Mouse (Mus musculus) stomach, postnatal 0 days (tissue): ENCODE data around the gene Tmprss11a.

Experiments used
- CTCF ChIP-seq: IDR thresholded peaks from 2 replicates; pipeline ENCODE4 v1.5.1; 2016; ENCODE audit warnings: antibody characterized with exemption, low read depth, mild to moderate bottlenecking, moderate library complexity
- EP300 ChIP-seq: optimal IDR thresholded peaks from 2 replicates; pipeline ENCODE3; 2016; ENCODE audit warnings: antibody characterized with exemption

DNA sequence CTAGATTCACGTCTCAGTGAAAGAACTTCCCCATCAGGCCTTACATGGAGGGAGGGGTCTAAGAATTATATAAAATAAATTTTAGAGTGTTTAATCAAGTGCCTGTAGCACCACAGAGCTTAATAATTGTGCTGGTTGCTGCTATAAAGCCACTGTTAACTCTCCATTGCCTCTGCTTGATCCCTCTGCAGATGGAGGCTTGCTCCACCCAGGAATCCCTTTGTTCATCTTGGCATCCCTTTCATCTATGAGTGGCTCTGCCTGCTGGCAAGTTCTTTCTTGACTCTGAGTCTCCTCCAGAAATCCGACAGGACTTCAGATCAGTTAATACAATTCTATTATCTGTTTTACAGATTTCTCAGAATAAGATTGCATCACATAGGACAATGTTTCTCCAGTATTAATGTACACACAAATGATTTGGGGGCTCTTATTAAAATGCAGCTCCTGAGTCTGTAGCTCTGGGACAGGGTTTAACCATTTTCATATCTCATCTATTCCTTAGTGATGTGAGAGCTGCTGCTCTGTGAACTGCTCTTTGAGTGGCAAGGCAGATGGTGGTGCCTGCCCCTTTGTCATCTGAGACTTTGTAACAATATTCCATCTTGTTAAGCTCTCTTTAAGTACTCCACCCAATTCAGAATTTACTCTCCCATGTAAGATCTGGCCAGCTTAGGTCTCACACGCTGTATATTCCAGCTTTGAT is 47.3 kb downstream of the Tmprss11a start:
- TF ChIP-seq CTCF: no peak
- TF ChIP-seq EP300: no peak
